Mouse (Mus musculus): Measurements from ENCODE around the gene Slc38a1. TPM values are rescaled to one million over a fixed set of nuclear protein-coding genes. Genes with fewer than 3 reads are reported as not detected.

Slc38a1 gene
- total and polyA plus RNA-seq, 3 experiments, result 0.03 TPM; not detected in 2

DNA sequence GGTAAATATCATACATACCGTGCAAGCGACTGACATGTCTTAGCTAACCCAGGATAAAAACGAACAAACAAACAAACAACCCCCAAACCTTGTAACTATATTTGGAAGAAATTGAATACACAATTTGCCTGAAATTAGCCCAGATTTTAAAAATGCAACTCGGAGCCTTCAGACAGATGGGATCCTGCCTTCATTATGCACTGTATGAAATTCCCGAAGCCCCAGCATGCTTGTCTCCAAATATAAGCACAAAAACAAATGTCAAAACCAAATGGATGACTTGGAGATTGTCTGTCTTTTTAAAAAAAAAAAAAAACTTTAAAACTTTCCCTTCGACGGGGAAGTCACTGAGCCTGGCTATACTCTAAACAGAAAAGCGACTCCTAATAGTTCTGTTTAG is 54.7 kb downstream of the Slc38a1 start:
- no peaks in the 10 kb centered on the region for H3K79me2 ChIP-seq (ENCODE audit: control insufficient read depth, insufficient read depth, low read length, poor library complexity)
- no peak for TF ChIP-seq GATA1 (IDR thresholded peaks at IDR 0.05; ENCODE audit: low read depth, low read length)
- TF ChIP-seq POLR2AphosphoS2 (IDR thresholded peaks at IDR 0.05; ENCODE audit: low read length), result no peak
- no peak for TF ChIP-seq E2F4 (IDR thresholded peaks at IDR 0.05; ENCODE audit: borderline replicate concordance, low read depth, low read length)
- no peak for TF ChIP-seq TCF12 (IDR thresholded peaks at IDR 0.05; ENCODE audit: low read depth, low read length)
- TF ChIP-seq UBTF (IDR thresholded peaks at IDR 0.05; ENCODE audit: borderline replicate concordance, insufficient read depth, low read depth, low read length), result no peak
- TF ChIP-seq MYB (IDR thresholded peaks at IDR 0.05; ENCODE audit: low read depth, low read length), result no peak
- no peak for TF ChIP-seq NRF1 (IDR thresholded peaks at IDR 0.05; ENCODE audit: insufficient read depth, low read depth, low read length, poor library complexity, severe bottlenecking)
- no peak for TF ChIP-seq CTCF (IDR thresholded peaks at IDR 0.05 in 2 of 3, conservative IDR thresholded peaks at IDR 0.05 in 1 of 3; ENCODE audit: control insufficient read depth in 1 of 3, insufficient read depth in 1 of 3, low read depth in 2 of 3, low read length in 3 of 3, poor library complexity in 1 of 3, severe bottlenecking in 1 of 3)
- TF ChIP-seq ELF1 (IDR thresholded peaks at IDR 0.05; ENCODE audit: low read depth, low read length), result no peak
- no peak for TF ChIP-seq MAFK (IDR thresholded peaks at IDR 0.05; ENCODE audit: borderline replicate concordance, low read depth, low read length)
- no peak for TF ChIP-seq NELFE (IDR thresholded peaks at IDR 0.05; ENCODE audit: low read depth, low read length)
- TF ChIP-seq HCFC1 (IDR thresholded peaks at IDR 0.05; ENCODE audit: low read depth, low read length), result no peak
- no peak for TF ChIP-seq POLR2A (IDR thresholded peaks at IDR 0.05; ENCODE audit: control insufficient read depth in 1 of 2, insufficient read depth in 1 of 2, low read depth in 1 of 2, low read length in 2 of 2, poor library complexity in 1 of 2)
- no peak for TF ChIP-seq MAX (IDR thresholded peaks at IDR 0.05; ENCODE audit: low read length)
- no peak for TF ChIP-seq SMC3 (IDR thresholded peaks at IDR 0.05; ENCODE audit: low read depth, low read length)
- TF ChIP-seq ZNF384 (IDR thresholded peaks at IDR 0.05; ENCODE audit: low read depth, low read length), result no peak
- no peak for TF ChIP-seq RAD21 (IDR thresholded peaks at IDR 0.05; ENCODE audit: low read depth, low read length)
- no peak for TF ChIP-seq KAT2A (conservative IDR thresholded peaks at IDR 0.05; ENCODE audit: low read depth, low read length)

DNA sequence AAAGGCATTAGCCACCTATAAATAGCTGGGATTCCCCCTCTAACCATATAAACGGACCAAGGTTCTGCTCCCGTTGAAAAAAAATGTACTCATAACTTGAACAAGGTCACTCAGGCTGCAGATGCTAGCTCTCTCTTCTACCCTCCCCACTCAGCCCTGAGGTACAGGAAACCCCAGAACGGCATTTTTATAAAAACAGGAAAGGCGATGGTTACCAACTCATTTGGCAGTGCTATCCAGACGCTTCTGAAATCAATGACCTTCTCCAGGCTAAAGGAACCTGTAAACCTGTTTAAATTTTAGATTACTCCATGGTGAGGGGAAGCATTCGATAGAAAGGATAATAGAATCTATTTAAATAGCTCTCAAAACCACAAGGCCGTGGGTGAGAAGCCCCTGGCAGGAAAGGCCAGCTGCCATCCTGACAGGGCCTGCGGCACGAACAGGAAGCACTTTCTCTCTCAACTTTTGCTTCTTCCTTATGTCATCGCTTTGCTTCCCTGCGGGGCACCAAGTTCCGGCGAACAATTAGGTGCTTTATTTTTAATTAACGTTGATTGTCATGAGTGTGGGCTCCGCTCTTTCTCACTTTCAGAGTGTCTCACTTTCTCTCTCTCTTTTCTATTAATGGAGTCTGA is 59.2 kb downstream of the Slc38a1 start:
- peaks cover 0 to 8% of the 10 kb centered on the region in 2 experiments; a peak in 2 of 4 replicates for H3K27me3 ChIP-seq (ENCODE audit: control insufficient read depth in 1 of 2, insufficient read depth in 2 of 2, low read length in 2 of 2)
- no peaks in the 10 kb centered on the region for H3K79me2 ChIP-seq (ENCODE audit: control insufficient read depth, insufficient read depth, low read length, poor library complexity)
- H3K27ac ChIP-seq (ENCODE audit: control insufficient read depth, low read depth, low read length), result no peak overlapping the region
- TF ChIP-seq UBTF (IDR thresholded peaks at IDR 0.05; ENCODE audit: borderline replicate concordance, insufficient read depth, low read depth, low read length) (no peak), MAZ (IDR thresholded peaks at IDR 0.05; ENCODE audit: low read depth, low read length) (no peak), ZNF384 (IDR thresholded peaks at IDR 0.05; ENCODE audit: low read depth, low read length) (no peak), KAT2A (conservative IDR thresholded peaks at IDR 0.05; ENCODE audit: low read depth, low read length) (no peak), CHD1 (IDR thresholded peaks at IDR 0.05; ENCODE audit: low read depth, low read length) (no peak), MYB (IDR thresholded peaks at IDR 0.05; ENCODE audit: low read depth, low read length) (no peak), POLR2AphosphoS2 (IDR thresholded peaks at IDR 0.05; ENCODE audit: low read length) (no peak), GABPA (IDR thresholded peaks at IDR 0.05; ENCODE audit: low read depth, low read length) (no peak), EP300 (IDR thresholded peaks at IDR 0.05; ENCODE audit: low read depth in 1 of 2, low read length in 2 of 2) (no peak), SMC3 (IDR thresholded peaks at IDR 0.05; ENCODE audit: low read depth, low read length) (no peak), E2F4 (IDR thresholded peaks at IDR 0.05; ENCODE audit: borderline replicate concordance, low read depth, low read length) (no peak), USF2 (IDR thresholded peaks at IDR 0.05; ENCODE audit: borderline replicate concordance in 1 of 2, insufficient read depth in 1 of 2, low read depth in 1 of 2, low read length in 2 of 2) (no peak), RAD21 (IDR thresholded peaks at IDR 0.05; ENCODE audit: low read depth, low read length) (no peak), MYC (IDR thresholded peaks at IDR 0.05; ENCODE audit: low read depth, low read length) (no peak), TCF12 (IDR thresholded peaks at IDR 0.05; ENCODE audit: low read depth, low read length) (no peak)
- no peak overlapping the region for H3K4me3 ChIP-seq (ENCODE audit: control insufficient read depth in 1 of 2, insufficient read depth in 1 of 2, low read depth in 2 of 2, low read length in 2 of 2)
- no peak for DNase-seq (ENCODE audit: low read depth, low spot score)
- no peaks in the 10 kb centered on the region for H3K4me1 ChIP-seq (ENCODE audit: control insufficient read depth in 1 of 2, insufficient read depth in 2 of 2, low read length in 2 of 2)
- H3K36me3 ChIP-seq (ENCODE audit: control insufficient read depth in 1 of 2, insufficient read depth in 2 of 2, low read length in 2 of 2), result no peaks in the 10 kb centered on the region
- no peaks in the 10 kb centered on the region for H3K9me3 ChIP-seq (replicated peaks; ENCODE audit: insufficient read depth, low read length)
- no peak overlapping the region for H3K9ac ChIP-seq (ENCODE audit: control insufficient read depth, low read depth, low read length, poor library complexity, severe bottlenecking)

More for the DNA sequence above, 54.7 kb downstream of the Slc38a1 start:
- Histone ChIP-seq H3K4me3 (ENCODE audit: control insufficient read depth in 1 of 2, insufficient read depth in 1 of 2, low read depth in 2 of 2, low read length in 2 of 2) (no peak overlapping the region), H3K9me3 (replicated peaks; ENCODE audit: insufficient read depth, low read length) (no peaks in the 10 kb centered on the region), H3K27me3 (ENCODE audit: control insufficient read depth in 1 of 2, insufficient read depth in 2 of 2, low read length in 2 of 2) (peaks cover 0 to 5% of the 10 kb centered on the region in 2 experiments; a peak in 2 of 4 replicates), H3K36me3 (ENCODE audit: control insufficient read depth in 1 of 2, insufficient read depth in 2 of 2, low read length in 2 of 2) (no peaks in the 10 kb centered on the region), H3K27ac (ENCODE audit: control insufficient read depth, low read depth, low read length) (no peak overlapping the region), H3K4me1 (ENCODE audit: control insufficient read depth in 1 of 2, insufficient read depth in 2 of 2, low read length in 2 of 2) (no peaks in the 10 kb centered on the region), H3K9ac (ENCODE audit: control insufficient read depth, low read depth, low read length, poor library complexity, severe bottlenecking) (no peak overlapping the region)
- DNase-seq (ENCODE audit: low read depth, low spot score), result no peak

Data from MEL (cell line).